Mouse (Mus musculus): ENCODE results near the gene Apbb1ip.

The Apbb1ip gene

DNA sequence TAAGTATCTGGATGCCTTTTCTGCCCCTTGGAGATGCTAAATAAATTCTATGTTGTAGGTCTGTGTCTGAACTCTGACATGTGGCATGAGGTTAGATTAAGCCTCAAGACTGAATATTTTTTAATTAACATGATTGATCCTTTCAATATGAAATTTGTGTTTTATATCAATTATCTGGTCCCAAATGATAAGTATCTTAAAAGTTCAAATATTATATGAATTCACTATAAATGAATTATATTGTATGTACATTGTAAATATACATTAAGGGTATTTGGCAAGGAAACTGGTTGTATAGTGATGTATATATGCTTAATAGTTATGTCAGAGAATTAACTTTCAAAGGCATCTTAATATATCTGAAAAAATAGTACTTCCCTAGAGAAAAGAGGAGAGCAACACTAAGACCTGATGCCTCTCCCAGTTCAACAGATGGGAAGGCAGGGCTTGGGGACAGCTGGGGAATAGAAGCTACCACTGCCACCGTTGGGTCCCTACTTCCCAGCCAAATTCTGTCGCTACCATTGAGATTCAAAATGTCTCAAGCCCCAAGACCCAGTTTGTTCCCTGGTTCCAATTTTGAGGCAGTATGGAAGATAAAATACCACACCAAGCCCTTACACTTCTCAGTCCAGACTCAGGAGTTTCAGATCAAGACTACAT, 2.8 kb downstream of the Apbb1ip start:
- no peak for DNase-seq

DNA sequence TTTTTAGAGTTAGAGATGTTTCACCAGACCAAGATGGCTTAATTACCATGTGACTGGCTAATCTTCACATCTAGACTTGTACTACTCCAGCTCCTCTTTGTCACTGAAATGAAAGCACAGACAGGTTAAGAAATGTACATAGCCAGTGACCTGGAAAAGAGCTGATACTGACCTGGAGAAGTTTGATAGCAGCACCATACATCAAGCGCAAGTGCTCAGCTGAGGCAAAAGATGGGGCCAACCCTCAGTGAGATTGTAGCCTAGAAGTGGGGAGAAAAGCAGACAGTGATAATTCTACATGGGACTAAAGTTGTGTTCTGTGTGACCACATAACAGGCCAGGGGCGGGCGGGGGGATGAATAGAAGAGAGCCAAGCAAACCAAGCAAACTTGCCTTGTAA, 3.9 kb downstream of the Apbb1ip start:
- no peak for DNase-seq

DNA sequence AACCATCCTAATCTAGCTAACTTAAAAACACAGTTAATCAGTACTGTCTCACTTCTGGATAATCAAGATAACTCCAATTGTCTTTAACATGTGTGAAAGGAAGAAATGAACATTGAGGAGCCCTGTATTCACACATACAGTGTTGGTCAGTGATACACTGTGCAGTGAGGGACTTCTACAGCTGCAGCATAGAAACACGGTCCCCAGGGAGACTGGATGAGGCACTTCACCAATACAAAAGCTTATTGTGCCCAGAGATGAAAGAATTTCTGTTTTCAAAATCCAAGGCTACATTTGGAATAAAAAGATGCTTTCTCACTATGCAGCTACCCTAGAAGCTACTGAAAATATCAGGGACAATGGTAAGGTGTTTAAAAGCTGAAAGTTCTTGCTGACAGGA, 7.0 kb downstream of the Apbb1ip start:
- DNase-seq = no peak

DNA sequence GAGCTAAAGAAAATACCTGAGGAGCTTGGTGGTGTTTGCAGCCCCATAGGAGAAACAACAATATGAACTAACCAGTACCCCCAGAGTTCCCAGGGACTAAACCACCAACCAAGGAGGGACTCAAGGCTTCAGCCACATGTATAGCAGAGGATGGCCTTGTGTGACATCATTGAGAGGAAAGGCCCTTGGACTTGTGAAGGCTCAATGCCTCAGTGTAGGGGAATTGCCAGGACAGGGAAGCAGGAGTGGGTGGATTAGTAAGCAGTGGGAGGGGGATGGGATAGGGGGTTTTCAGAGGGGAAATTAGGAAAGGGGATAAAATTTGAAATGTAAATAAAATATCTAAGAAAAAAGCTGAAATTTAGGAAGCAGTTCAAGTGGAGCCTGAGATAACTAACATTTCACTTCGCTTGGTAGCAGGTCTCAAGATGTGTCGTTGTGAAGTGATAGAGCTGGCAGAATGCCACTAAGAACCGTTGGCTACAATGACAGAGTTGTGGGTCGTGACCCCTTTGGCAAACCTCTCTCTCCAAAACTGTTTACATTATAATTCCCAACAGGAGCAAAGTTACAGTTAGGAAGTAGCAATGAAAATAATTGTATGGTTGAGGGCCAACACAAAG, 7.6 kb downstream of the Apbb1ip start:
- DNase-seq = no peak

DNA sequence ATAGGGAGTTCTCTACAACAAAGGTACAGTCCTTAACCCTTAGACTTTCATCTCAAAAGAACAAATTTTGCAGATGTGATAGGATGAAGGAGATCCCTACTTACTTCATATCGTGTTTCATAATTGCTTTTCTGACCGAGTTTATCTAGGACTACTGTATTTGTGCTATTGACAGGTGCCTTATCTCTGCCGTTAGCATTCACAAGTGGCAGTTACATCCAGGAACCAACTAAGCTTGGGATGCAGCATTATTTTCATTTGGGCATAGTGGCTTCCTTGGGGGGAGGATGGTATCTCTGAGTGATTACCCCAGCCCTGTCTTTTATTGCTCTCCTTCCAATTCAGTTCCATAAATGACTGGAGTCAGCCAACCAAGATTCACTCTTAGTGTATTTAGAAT, 8.2 kb downstream of the Apbb1ip start:
- no peak for DNase-seq

DNA sequence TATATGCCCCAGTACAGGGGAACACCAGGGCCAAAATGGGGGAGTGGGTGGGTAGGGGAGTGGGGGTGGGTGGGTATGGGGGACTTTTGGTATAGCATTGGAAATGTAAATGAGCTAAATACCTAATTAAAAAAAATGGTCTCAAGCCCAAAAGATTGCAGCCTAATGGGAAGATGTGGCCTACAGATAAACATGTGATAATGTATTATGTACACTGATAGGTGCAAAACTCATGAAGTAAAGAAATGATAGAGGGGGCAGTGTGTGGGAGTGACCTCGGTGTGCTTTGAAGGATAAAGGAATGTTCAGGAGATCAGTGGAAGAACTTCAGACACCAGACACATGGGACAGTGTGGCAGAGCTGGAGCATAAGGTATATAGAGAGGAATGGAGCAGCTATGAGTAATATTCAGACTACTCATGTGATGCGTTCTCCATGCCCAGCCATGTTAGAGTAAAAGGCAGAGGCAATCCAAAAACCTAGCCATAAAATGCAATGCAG, 9.3 kb downstream of the Apbb1ip start:
- DNase-seq = no peak

DNA sequence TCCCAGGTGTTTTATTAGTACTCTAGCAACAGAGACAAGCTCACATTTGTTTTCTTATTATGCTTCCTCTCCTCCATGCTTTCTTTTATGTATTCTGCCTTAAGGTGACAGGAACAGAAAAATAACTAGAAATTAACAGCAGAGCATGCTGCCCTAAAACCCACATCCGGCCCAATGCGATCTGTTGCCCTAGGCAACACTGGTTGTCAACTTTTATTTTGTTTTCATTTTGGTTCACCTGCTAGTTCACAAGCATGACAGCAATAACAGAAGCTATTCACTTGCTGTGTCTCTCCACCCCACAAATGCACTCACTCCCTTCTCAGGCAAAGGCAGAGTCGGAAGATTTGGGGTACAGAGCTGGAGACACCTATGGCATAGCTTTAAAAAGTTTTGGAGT, 10.3 kb downstream of the Apbb1ip start:
- no peak for DNase-seq

DNA sequence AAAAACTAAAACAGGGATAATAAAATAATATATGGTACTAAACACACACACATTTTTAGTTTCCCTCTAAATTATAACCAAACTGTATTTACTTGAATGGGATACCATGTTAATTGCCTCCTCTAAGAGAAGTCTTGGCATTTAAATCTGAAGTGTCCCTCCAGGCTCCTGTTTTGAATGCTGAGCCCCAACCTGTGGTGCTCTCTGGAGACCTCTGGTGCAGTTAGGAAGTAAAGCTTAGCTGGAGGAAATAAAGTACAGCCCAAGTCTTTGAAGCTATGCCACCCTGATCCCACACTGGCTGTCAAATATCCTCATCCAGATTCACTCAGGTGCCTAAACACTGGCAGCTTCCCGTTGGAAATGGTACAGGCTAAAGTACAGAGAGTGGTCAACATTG, 10.9 kb downstream of the Apbb1ip start:
- DNase-seq = no peak

DNA sequence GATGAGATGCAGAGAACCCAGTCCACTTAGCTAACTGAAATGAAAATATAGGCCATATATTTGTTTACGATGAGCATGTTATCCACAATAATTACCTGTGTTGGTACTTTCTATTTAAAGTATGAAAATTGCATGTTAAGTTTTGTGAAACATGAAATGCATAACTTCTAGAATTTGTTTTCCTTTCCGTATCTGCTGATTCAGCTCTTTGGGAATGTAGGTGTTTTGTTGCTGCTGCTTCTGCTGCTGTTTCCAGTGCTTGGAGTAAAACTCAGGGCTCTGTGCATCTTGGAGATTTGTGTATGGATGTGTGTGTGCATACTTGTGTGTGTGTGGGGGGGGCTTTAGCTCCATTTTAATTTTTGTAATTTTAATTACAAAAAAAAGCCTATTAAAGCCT, 14.8 kb downstream of the Apbb1ip start:
- DNase-seq = no peak

DNA sequence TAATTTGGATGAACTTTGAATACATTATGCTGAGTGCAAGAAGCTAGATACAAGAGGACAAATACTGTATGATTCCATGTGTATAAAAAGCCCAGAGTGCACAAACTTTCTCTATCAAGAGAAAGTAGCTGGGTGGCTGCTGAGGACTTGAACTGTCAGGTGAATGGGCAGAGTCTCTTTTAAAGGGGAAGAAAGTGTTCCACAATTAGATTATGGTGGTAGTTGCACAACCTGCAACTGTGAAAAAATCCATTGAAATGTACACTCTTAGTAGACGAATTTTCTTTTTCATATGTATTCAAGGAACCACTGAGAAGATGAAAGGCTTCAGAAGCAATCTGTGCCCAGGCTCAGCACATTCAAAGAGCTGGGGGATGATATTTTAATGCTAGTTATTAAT, 15.7 kb downstream of the Apbb1ip start:
- DNase-seq = no peak

DNA sequence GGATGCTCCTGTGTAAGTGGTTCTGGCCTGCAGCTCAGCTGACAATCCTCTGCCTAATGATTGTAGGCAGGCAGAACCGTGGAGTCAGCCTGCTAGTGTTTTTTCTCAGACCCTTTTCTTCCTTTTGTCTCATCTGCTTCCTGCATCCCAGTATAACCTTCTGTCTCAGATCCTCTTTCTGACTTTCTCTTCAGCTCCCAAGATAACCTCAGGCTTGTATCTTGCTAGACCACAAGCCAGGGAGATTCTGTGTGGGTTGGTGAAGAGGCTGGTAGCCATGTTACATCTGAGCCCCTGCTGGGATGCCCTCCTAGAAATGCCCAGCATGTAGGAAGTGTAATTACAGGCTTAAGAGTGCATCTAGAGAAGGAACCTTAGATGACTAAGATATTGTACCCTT, 16.5 kb downstream of the Apbb1ip start:
- no peak for DNase-seq

DNA sequence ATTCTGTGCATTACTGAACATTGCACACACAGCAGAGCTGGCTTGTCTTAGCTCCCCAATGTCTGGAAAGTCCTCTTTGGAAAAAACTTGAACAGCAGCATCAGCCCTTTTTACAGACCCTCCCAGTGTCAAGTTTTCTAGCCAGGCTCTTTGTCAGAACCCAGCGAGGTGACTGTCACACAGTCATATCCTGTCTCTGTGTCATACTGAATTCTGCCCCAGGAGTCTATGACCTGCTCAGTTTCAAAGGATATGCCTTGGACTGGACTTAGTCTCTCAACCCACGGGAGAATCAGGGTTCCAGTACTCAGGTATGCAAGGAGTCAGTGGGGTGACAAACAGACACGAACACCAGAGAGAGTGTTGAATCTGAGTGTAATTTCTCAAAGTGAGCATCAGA, 21.2 kb downstream of the Apbb1ip start:
- DNase-seq = no peak

DNA sequence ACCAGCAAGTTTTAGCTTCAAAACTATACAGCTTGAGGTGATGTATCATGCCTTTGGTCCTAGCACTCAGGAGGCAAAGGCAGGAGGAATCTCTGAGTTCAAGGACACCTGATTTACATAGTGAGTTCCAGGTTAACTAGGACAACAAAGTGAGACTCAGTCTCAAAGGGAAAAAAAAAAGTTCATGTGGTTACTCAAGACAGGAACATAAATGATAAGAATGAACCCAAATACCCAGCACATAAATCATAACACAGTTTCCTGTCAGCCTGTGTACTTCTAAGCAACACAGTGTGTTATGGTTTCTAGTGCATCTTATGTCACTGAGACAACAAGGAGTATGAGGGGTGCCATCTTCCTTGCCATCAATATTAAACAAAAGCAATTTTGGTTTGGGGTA, 22.6 kb downstream of the Apbb1ip start:
- DNase-seq = no peak

DNA sequence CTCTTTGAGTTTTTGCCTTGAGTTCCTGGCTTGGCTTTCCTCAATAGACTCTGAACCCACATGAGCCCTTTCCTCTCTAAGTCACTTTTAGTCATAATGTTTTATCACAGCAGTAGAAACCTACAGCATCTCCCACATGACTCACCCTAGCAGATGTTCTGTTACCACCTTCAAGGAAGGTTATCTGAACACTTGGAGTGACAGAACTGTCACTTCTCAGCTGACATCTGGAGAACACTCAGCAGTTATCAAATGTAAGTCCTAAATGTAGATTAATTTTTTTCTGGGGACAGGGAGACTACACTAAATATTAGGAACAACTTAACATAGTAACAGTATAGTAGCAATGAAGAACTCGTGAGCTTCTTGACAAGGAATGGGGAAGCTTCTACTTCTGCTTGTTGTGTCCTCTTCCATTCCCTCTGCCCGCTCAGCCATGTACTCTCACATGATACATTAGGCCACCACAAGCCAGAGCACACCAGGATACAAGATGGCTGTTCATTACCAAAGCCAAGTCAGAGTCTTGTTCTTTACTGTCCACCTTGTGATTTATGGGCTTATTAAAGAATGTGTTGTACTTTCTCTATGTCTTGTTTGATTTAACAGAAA, 25.6 kb downstream of the Apbb1ip start:
- no peak for DNase-seq

DNA sequence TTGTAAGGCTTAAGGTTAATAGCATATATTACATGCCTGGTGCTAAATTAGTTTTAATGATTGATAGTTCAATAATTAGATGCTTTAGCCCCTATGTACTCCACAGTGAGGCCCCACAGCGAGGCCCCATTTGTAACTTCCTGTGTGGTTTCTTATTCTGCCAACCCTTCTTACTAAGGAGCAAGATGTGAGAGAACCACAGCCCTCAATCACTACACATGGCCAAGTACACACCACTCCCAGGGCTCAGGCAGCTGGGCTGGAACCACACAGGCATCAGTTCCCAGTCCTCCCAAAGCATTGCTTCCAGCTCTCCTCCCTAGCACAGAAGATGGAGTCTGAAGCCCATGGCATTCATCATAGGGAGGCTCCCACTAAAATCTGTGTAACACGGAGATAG, 31.7 kb downstream of the Apbb1ip start:
- DNase-seq = no peak

DNA sequence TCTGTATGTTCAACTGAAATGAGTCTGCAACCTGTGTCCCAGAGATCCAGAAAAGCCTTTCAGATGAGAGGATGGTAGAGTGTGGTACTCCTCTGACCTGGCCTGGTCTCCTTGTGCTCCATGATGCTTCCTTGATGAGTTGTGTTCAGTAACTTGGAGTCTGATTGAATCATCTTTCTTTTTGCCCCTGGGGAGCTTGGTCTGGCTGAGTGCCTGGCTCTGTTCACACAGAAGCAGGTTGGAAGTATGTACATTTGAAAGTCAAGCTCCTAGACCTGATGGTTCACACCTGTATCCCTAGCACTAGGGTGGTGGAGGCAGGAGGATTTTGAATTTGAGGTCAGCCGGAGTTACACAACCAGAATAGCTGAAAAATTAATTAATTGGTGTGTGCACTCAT, 32.7 kb downstream of the Apbb1ip start:
- DNase-seq = no peak

DNA sequence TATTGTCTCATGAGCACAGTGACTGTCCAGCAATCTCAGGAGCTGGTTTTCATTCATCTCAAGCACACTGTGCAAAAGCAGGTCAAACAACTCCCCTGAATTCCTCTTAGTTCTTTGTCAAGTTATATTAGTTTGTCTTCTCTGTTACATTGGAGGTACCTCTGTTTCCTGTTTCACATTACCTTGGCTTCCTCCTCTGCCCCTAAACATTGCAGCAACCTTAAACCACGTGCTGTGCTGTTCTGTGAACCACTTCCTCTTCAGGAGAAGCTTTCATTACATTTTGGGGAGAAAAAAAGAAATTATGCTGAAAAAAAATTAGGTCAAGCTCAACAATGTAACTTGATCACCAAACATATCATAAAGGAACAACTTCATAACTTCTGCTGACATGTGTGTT, 33.4 kb downstream of the Apbb1ip start:
- DNase-seq = no peak

DNA sequence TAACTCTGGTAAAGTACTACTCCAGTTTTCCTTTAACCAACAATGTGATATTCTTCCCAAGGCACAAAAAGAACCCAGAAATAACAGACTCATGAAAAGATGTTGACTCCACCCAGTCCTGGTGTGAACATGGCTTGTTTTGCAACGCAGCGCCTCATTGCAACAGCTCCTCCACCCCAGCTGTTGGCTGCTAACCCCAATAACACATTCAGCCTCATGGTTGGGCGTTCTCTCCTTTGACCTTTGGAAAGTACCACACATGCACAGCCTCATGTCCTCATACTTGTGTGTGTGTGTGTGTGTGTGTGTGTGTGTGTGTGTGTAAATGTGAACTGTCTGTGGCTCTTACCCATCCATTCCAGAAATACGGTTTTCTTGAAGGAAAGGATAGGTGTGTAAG, 37.0 kb downstream of the Apbb1ip start:
- DNase-seq = no peak

DNA sequence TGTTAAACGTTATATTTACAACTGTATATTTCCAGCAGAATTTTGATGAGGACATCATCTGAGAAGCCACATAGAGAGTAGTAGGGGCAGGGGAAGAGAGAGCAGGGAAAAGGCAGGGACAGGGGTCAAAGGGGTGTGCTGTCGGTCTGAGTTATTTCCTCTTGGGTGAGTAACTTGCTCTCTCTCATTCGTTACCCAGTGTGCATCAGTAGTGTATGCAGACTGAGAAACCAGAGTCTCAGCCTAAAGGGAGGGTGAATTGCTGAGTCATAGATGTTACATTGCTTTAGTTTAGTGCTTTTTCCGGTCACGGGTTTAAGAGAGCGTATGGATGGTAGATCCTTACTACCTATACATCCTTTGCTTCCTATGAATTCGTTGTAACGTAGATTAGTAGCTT, 37.6 kb downstream of the Apbb1ip start:
- no peak for DNase-seq

DNA sequence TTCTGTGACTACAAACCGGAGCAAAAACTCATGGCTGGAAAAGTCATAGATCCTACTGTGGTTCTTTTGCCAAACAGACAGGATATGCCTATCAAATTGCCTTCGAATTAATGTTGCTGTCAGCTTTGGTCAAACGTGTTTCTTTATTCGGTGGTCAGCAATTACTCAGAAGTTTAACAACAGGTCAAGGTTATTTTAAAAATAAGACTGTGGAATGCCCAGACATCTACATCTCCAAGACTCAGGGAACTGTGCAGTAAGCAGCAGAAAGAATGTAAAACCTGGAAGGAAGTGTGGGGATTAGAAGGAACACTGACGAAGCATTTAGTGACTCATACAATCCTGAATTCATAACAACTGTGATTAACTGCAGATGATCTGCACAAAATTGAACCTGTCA, 40.0 kb downstream of the Apbb1ip start:
- DNase-seq = no peak

DNA sequence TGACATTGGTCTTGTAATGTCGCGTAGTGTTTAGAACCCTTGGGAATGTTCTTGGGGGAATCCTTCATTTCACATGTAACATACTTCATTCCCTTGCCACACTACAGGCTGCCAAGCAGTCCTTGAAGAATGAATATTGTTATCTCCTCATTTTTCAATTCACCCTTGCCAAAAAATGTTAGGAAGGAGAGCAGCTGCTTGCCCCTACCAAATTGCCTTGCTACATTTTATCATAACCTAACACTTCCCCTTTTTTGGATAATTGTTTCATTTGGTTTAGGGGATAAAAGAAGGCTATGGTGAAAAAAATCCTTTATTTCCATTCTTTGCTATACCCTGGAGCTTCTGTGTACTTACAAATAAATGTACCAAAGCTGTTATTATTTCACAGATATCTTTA, 41.8 kb downstream of the Apbb1ip start:
- no peak for DNase-seq

DNA sequence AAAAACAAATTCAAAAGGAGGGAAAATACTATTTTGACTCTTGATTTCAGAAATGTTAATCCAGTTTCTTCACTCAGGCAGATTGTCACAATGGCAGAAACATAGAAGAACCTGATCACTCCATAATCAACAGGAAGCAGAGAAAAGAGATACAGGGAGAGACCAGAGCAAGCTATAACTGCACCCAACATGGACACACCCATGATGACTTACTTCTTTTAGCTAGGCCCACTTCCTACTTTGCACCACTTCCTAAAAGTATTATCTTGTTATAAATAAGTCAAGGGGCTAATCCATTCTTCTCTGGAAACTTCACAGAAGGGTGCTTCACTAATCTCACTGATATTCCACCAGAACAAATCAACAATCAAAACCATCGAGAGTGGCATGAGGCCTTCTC, 42.3 kb downstream of the Apbb1ip start:
- no peak for DNase-seq

DNA sequence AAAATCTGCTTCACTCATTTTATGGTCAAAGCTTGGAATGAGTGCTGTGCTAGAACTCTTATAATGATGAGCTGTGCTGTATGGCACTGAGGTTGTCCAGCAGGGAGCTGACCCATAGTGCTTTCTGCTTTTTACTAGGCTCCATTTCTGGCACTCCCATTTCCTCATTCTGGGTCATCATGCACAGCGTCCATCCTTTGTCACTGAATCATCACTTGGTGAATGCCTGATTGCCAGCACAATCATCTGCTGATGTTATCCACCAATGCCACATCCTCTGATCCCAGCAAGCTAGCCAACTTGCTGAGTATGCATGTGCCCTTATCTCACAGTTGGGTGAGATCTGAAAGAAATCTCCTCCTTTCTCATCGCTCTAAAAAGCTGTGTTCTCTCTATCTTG, 48.4 kb downstream of the Apbb1ip start:
- no peak for DNase-seq

DNA sequence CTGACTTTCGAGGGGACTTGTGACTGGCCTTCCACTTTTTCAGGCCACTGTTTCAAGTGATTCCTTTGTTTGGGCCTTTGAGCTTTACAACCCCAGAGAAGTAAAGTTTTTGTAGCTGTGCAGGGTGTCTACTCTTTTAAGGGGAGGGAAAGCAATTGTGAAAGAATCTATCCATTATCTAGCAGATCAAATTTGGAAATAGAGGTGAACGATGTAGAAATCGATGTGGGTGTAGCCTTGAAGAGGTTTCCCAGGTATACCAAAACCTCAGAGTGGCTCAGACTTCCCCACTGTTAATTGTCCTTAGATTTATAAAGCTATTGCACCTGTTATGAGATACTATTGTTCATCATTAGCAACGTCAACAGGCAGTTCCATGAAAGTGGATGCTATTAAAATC, 71.6 kb downstream of the Apbb1ip start:
- DNase-seq = no peak

DNA sequence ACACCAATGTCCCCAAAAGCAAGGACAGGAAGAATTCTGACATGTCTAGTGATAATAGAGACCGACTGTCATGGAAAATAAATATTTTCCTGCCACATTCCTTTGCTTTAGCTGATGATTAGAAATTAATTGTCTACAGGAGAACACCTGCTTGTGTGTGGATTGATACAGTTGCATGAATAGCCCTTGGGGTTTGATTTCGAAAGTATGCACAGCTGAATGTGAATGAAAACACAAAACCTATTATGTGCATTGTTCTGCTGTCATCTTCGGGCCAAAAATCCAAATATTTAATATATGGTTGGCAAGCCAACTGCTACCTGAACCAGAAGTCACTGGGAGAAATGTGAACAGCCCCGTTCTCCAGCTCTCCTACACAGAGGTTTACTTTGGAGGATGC, 78.0 kb downstream of the Apbb1ip start:
- no peak for DNase-seq
